Mouse (Mus musculus) megakaryocyte progenitor cell, adult 5-6 weeks (primary cell): ENCODE data around the gene Dtx2. TPM values are rescaled to one million over a fixed set of nuclear protein-coding genes. Genes with fewer than 3 reads are reported as not detected.
A peak's percentile ranks its signal among the peaks of the same experiment; 100 is the strongest.

Experiments
- ATAC-seq: replicated peaks from 2 replicates; pipeline ENCODE4 v1.8.0; 2016; ENCODE audit warnings: mild to moderate bottlenecking, moderate TSS enrichment, inconsistent platforms; ENCODE audit not compliant: poor library complexity
- total RNA-seq, 2 experiments: library from RNA; stranded (forward) in 1 of 2; stranded (reverse) in 1 of 2; fragments of 157-497, 149-512 nt in 1 of 2; fragments of 200-1000 nt in 1 of 2; gene quantifications; 2 replicates each; pipeline versions ENCODE4 v1.2.3 to v1.2.4; 2015 to 2017

Dtx2 gene
- total RNA-seq, 2 experiments from 2014 or later = 5.5 to 12.9 TPM

- no peak for ATAC-seq
These were observed 61.5 kb downstream of the Dtx2 start for GRCm38 (mm10) chr5:136056062-136056461.

GRCm38 (mm10) chr5:136057085-136057484, 62.5 kb downstream of the Dtx2 start:
- no peak for ATAC-seq

GRCm38 (mm10) chr5:136061567-136061966, 67.0 kb downstream of the Dtx2 start:
- ATAC-seq = peak; percentile 83

DNA sequence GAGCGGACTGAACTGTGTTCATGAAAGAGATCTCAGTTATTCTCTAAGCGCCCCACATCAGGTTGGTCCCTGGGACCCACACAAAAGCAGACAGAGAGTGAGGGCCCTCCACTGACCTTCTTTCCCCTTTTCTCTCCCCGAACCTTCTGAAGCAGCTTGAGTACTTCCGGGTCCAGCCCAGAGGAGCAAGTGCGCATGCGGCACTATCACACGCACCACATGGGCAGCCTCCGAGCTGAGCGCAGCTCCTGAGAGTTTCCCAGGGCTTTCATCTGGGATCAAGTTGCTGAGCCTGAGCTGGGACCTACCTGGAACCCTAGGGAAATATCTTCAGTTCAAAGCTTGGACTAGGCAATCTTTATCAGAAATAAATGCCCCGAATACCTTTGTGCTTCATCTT, 69.3 kb downstream of the Dtx2 start:
- ATAC-seq = no peak

DNA sequence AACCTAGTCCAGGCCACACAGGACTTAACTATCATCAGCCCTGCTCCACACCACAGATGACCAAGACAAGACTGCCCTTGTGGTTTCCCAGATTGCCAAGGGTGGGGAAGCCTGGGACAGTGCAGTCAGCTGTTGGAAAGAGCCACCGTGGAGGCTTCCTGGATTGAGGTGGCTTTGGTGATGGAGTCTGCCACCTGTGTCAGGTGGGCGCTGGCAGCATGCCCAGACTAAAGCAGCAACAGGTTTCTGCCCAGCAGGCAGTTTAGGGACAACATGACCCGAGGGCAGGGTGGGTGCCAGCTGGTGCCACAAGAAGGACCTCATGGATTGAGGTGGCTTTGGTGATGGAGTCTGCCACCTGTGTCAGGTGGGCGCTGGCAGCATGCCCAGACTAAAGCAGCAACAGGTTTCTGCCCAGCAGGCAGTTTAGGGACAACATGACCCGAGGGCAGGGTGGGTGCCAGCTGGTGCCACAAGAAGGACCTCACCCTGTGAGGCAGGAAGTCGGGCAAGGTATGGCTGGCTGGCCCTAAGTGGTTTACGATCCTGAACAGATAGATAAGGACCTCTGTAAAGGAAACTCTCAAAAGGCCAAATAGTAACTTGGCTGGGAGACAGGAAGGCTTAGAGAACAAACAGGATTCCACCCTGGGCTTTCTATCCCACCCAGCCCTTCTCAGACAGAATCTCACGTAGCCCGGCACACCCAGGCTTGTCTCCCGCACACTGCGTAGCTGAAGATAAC, 72.0 kb downstream of the Dtx2 start:
- ATAC-seq = peak; percentile 54

- no peak for ATAC-seq
These were observed 74.8 kb downstream of the Dtx2 start for GRCm38 (mm10) chr5:136069411-136069810.

GRCm38 (mm10) chr5:136073051-136073450, 78.5 kb downstream of the Dtx2 start:
- no peak for ATAC-seq

GRCm38 (mm10) chr5:136073526-136073925, 78.9 kb downstream of the Dtx2 start:
- ATAC-seq = no peak

GRCm38 (mm10) chr5:136075076-136075475, 80.5 kb downstream of the Dtx2 start:
- ATAC-seq = peak; percentile 42

DNA sequence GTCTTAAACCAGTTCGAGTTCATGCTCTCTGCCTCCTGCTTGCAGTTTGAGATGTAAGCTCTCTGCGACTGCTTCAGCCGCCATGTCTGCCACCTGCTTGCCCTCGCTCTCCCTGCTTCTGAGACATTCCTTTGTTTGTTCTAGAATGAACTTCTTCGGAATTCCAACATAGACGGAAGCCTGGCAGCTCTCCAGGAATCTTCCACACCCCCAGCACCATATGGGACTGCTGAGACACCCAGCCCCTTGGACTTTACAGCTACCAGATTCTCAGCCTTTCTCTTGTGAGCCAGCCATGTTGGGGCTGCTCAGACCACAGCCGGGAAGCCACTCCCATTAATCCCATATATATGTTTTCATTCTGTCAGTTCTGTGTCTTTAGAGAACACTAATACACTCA, 81.7 kb downstream of the Dtx2 start:
- no peak for ATAC-seq

DNA sequence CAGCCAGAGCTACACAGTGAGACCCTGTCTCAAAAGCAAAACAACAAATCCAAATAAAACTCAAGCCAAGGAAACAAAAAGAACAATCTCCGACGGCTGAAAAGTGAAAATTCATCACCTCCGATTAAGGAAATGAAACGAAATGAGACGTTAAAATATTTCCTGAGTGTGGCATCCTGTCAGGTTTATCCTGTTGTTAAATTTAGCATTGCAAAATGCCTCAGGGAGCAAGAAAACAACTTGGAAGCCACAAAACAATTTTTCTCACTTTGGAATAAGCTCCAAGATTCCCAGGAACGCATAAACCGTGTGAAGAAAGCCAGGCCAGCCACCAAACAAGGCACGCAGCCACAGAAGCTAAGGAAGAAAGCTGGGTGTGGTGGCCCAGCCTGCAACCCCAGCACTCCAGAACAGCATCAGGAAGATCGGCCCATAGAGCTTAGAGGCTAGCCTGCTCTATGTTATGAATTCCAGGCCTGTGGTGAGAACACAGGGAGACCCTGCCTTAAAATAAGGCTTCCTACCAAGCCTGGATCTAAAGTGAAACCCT, 82.5 kb downstream of the Dtx2 start:
- no peak for ATAC-seq

DNA sequence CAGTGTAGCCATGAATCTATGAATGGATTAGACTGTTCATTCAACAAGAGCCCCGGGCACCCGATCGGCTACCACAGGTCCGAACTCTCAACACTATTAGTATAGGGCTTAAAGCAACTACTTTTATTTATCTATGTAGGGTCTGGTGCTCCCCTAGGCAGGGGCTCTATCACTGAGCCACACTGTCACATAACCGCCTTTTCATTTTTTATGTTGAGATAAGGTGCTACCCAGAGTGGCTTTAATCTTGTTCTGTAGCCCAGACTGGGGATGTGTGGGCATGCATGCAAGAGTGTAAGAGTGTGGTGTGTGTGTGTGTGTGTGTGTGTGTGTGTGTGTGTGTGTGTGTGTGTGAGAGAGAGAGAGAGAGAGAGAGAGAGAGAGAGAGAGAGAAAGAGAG, 83.5 kb downstream of the Dtx2 start:
- peak; percentile 52 for ATAC-seq

DNA sequence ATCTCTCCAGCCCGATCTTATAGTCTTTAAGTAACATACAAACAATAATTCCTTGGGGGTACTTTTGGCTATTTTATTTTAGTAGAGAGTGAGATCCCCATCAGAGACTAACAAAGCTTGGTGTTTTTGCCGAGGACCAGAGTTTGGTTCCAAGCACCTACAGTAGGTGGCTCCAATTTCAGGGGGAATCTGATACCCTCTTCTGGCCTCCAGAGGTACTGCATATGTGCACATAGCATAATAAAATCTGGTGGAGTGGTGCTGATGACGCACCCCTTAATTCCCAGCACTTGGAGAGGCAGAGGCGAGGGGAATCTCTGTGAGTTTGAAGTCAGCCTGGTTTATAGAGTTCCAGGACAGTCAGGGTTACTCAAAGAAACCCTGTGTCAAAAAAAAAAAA, 87.7 kb downstream of the Dtx2 start:
- 0 out of 2 replicates have a peak, but pooled peaks have one; percentile 22 for ATAC-seq

Other genes with a start within 250 kb of the Dtx2 start
- not detected in 2 replicates for gene Styxl1, start 216.4 kb upstream of the Dtx2 start, total RNA-seq (2015)
- gene Styxl1, start 216.4 kb upstream of the Dtx2 start, total RNA-seq (2017) = not detected in 2 replicates
- gene Mdh2, start 216.3 kb upstream of the Dtx2 start, total RNA-seq (2015) = 415 and 419 TPM in 2 replicates
- gene Mdh2, start 216.3 kb upstream of the Dtx2 start, total RNA-seq (2017) = 185 and 192 TPM in 2 replicates
- gene Srrm3, start 187.9 kb upstream of the Dtx2 start, total RNA-seq (2015) = not detected in 2 replicates
- gene Srrm3, start 187.9 kb upstream of the Dtx2 start, total RNA-seq (2017) = not detected in 2 replicates
- not detected in 2 replicates for gene Hspb1, start 106.9 kb upstream of the Dtx2 start, total RNA-seq (2015)
- gene Hspb1, start 106.9 kb upstream of the Dtx2 start, total RNA-seq (2017) = not detected in 2 replicates
- gene Ywhag, start 60.2 kb upstream of the Dtx2 start, total RNA-seq (2015) = 124 and 130 TPM in 2 replicates
- gene Ywhag, start 60.2 kb upstream of the Dtx2 start, total RNA-seq (2017) = 87.4 and 88.3 TPM in 2 replicates
- 3.3 and 6.8 TPM in 2 replicates for gene Ssc4d, start 20.3 kb upstream of the Dtx2 start, total RNA-seq (2015)
- gene Ssc4d, start 20.3 kb upstream of the Dtx2 start, total RNA-seq (2017) = 2.0 and 2.3 TPM in 2 replicates
- 0.10 TPM in 1 of 2 replicates, not detected in the other for gene Zp3, start 14.7 kb upstream of the Dtx2 start, total RNA-seq (2015)
- not detected in 2 replicates for gene Zp3, start 14.7 kb upstream of the Dtx2 start, total RNA-seq (2017)
- gene Upk3b, start 43.7 kb downstream of the Dtx2 start, total RNA-seq (2015) = not detected in 2 replicates
- gene Upk3b, start 43.7 kb downstream of the Dtx2 start, total RNA-seq (2017) = not detected in 2 replicates
- 0.59 and 1.4 TPM in 2 replicates for gene Upk3bl, start 59.7 kb downstream of the Dtx2 start, total RNA-seq (2015)
- 0.17 and 1.0 TPM in 2 replicates for gene Upk3bl, start 59.7 kb downstream of the Dtx2 start, total RNA-seq (2017)
- gene Rasa4, start 89.1 kb downstream of the Dtx2 start, total RNA-seq (2015) = 31.4 and 43.2 TPM in 2 replicates
- gene Rasa4, start 89.1 kb downstream of the Dtx2 start, total RNA-seq (2017) = 21.5 and 31.9 TPM in 2 replicates
- 115 and 120 TPM in 2 replicates for gene Polr2j, start 121.8 kb downstream of the Dtx2 start, total RNA-seq (2015)
- gene Polr2j, start 121.8 kb downstream of the Dtx2 start, total RNA-seq (2017) = 127 and 153 TPM in 2 replicates
- gene Lrwd1, start 141.3 kb downstream of the Dtx2 start, total RNA-seq (2015) = 13.2 and 16.5 TPM in 2 replicates
- 52.6 and 56.5 TPM in 2 replicates for gene Lrwd1, start 141.3 kb downstream of the Dtx2 start, total RNA-seq (2017)
- gene Alkbh4, start 141.3 kb downstream of the Dtx2 start, total RNA-seq (2015) = 15.6 and 18.5 TPM in 2 replicates
- gene Alkbh4, start 141.3 kb downstream of the Dtx2 start, total RNA-seq (2017) = 8.4 and 12.9 TPM in 2 replicates
- 16.4 and 16.7 TPM in 2 replicates for gene Orai2, start 175.9 kb downstream of the Dtx2 start, total RNA-seq (2015)
- 21.2 and 26.9 TPM in 2 replicates for gene Orai2, start 175.9 kb downstream of the Dtx2 start, total RNA-seq (2017)
- gene Prkrip1, start 204.2 kb downstream of the Dtx2 start, total RNA-seq (2015) = 21.0 and 26.5 TPM in 2 replicates
- gene Prkrip1, start 204.2 kb downstream of the Dtx2 start, total RNA-seq (2017) = 51.5 and 78.2 TPM in 2 replicates